Mouse (Mus musculus) brain, embryonic 14.5 days (tissue): ENCODE measurements around the gene Ece1.

Source experiments
- CTCF ChIP-seq: fragments of 200-500 bp; IDR thresholded peaks from 2 replicates; pipeline ENCODE4 v1.5.1; 2012; ENCODE audit warnings: inconsistent platforms, mild to moderate bottlenecking, moderate library complexity, borderline replicate concordance; ENCODE audit not compliant: insufficient read depth, insufficient read length; ENCODE audit errors: extremely low read depth
- POLR2A ChIP-seq: fragments of 200-500 bp; IDR thresholded peaks from 2 replicates; pipeline ENCODE4 v1.6.1; 2012; ENCODE audit warnings: mild to moderate bottlenecking, inconsistent platforms, borderline replicate concordance; ENCODE audit not compliant: poor library complexity, insufficient read depth, insufficient read length, severe bottlenecking; ENCODE audit errors: extremely low read depth

- 0 out of 2 replicates have a peak, but pooled peaks have one; percentile 16 for TF ChIP-seq CTCF
- no peak for TF ChIP-seq POLR2A
Measured at GRCm38 (mm10) chr4:137890596-137890995, 28.6 kb downstream of the Ece1 start.
